Mouse (Mus musculus): Measurements from ENCODE around the gene Morn3. TPM values are rescaled to one million over a fixed set of nuclear protein-coding genes. Genes with fewer than 3 reads are reported as not detected.

The Morn3 gene
- polyA plus RNA-seq, 1 experiment from 2014 or later: not detected

- DNase-seq: no peak
- Histone ChIP-seq H3K27ac (ENCODE audit: low read depth) (peak overlapping the region; percentile 83; the same call in 1 of the 2 replicates), H3K4me3 (ENCODE audit: low read depth, low read length) (no peak overlapping the region), H3K36me3 (replicated peaks; ENCODE audit: insufficient read depth, low read length) (peaks cover 22% of the 10 kb centered on the region), H3K9ac (replicated peaks) (no peak overlapping the region), H3K27me3 (ENCODE audit: insufficient read depth, low read length) (no peaks in the 10 kb centered on the region), H3K4me2 (ENCODE audit: low read depth, low read length) (no peak overlapping the region), H3K9me3 (ENCODE audit: low read length) (no peaks in the 10 kb centered on the region), H3K4me1 (ENCODE audit: insufficient read depth) (peaks cover 28% of the 10 kb centered on the region)
- ATAC-seq: peak; percentile 47; the same call in 1 of the 2 replicates
- 45% methylated on average over 6 of the region's 6 CpGs for WGBS (ENCODE audit: insufficient replicate concordance)
- TF ChIP-seq CTCF (IDR thresholded peaks at IDR 0.05; ENCODE audit: low read depth) (no peak), EP300 (IDR thresholded peaks at IDR 0.05; ENCODE audit: low read depth) (0 out of 2 replicates have a peak, but pooled peaks have one; percentile 13)
These were observed 19.4 kb downstream of the Morn3 start for GRCm38 (mm10) chr5:123027436-123027835.

GRCm38 (mm10) chr5:123026414-123026813 is 20.4 kb downstream of the Morn3 start:
- Histone ChIP-seq H3K4me2 (ENCODE audit: low read depth, low read length) (0 out of 2 replicates have a peak overlapping the region, but pooled peaks have one; percentile 42), H3K9me3 (ENCODE audit: low read length) (no peaks in the 10 kb centered on the region), H3K9ac (replicated peaks) (no peak overlapping the region), H3K36me3 (replicated peaks; ENCODE audit: insufficient read depth, low read length) (peaks cover 16% of the 10 kb centered on the region), H3K27ac (ENCODE audit: low read depth) (peak overlapping the region; percentile 83), H3K4me3 (ENCODE audit: low read depth, low read length) (no peak overlapping the region), H3K27me3 (ENCODE audit: insufficient read depth, low read length) (no peaks in the 10 kb centered on the region), H3K4me1 (ENCODE audit: insufficient read depth) (peaks cover 30% of the 10 kb centered on the region)
- TF ChIP-seq CTCF (IDR thresholded peaks at IDR 0.05; ENCODE audit: low read depth) (no peak), EP300 (IDR thresholded peaks at IDR 0.05; ENCODE audit: low read depth) (no peak)
- DNase-seq: no peak
- ATAC-seq: no peak
- 63% methylated on average over 6 of the region's 6 CpGs for WGBS (ENCODE audit: insufficient replicate concordance)

GRCm38 (mm10) chr5:123024965-123025573 is 21.7 kb downstream of the Morn3 start:
- Histone ChIP-seq H3K4me2 (ENCODE audit: low read depth, low read length) (peak overlapping the region; percentile 42; the same call in 1 of the 2 replicates), H3K9me3 (ENCODE audit: low read length) (no peaks in the 10 kb centered on the region), H3K27ac (ENCODE audit: low read depth) (peak overlapping the region; percentile 83), H3K9ac (replicated peaks) (no peak overlapping the region), H3K36me3 (replicated peaks; ENCODE audit: insufficient read depth, low read length) (peaks cover 12% of the 10 kb centered on the region), H3K4me3 (ENCODE audit: low read depth, low read length) (no peak overlapping the region), H3K4me1 (ENCODE audit: insufficient read depth) (peaks cover 35% of the 10 kb centered on the region), H3K27me3 (ENCODE audit: insufficient read depth, low read length) (no peaks in the 10 kb centered on the region)
- 35% methylated on average over 9 of the region's 9 CpGs for WGBS (ENCODE audit: insufficient replicate concordance)
- DNase-seq (peak; percentile 46), ATAC-seq (peak; percentile 60)
- TF ChIP-seq CTCF (IDR thresholded peaks at IDR 0.05; ENCODE audit: low read depth): no peak
- no peak for TF ChIP-seq EP300 (IDR thresholded peaks at IDR 0.05; ENCODE audit: low read depth)

- Histone ChIP-seq H3K4me2 (ENCODE audit: low read depth, low read length) (peak overlapping the region; percentile 11; the same call in 1 of the 2 replicates), H3K36me3 (replicated peaks; ENCODE audit: insufficient read depth, low read length) (peaks cover 5% of the 10 kb centered on the region), H3K4me3 (ENCODE audit: low read depth, low read length) (no peak overlapping the region), H3K9me3 (ENCODE audit: low read length) (no peaks in the 10 kb centered on the region), H3K27ac (ENCODE audit: low read depth) (peak overlapping the region; percentile 83), H3K27me3 (ENCODE audit: insufficient read depth, low read length) (no peaks in the 10 kb centered on the region), H3K4me1 (ENCODE audit: insufficient read depth) (peaks cover 43% of the 10 kb centered on the region), H3K9ac (replicated peaks) (no peak overlapping the region)
- no peak for ATAC-seq
- TF ChIP-seq CTCF (IDR thresholded peaks at IDR 0.05; ENCODE audit: low read depth): no peak
- no peak for TF ChIP-seq EP300 (IDR thresholded peaks at IDR 0.05; ENCODE audit: low read depth)
- DNase-seq: no peak
- 67% methylated on average over 6 of the region's 6 CpGs for WGBS (ENCODE audit: insufficient replicate concordance)
These were observed 22.5 kb downstream of the Morn3 start for GRCm38 (mm10) chr5:123024312-123024711.

GRCm38 (mm10) chr5:123023049-123023448 is 23.8 kb downstream of the Morn3 start:
- TF ChIP-seq EP300 (IDR thresholded peaks at IDR 0.05; ENCODE audit: low read depth) (no peak), CTCF (IDR thresholded peaks at IDR 0.05; ENCODE audit: low read depth) (no peak)
- peaks cover 52% of the 10 kb centered on the region for H3K4me1 ChIP-seq (ENCODE audit: insufficient read depth)
- WGBS (ENCODE audit: insufficient replicate concordance): 63% methylated on average over 6 of the region's 6 CpGs
- H3K27ac ChIP-seq (ENCODE audit: low read depth): no peak overlapping the region
- H3K27me3 ChIP-seq (ENCODE audit: insufficient read depth, low read length): no peaks in the 10 kb centered on the region
- H3K4me2 ChIP-seq (ENCODE audit: low read depth, low read length): no peak overlapping the region
- H3K9ac ChIP-seq (replicated peaks): no peak overlapping the region
- DNase-seq (no peak), ATAC-seq (no peak)
- H3K36me3 ChIP-seq (replicated peaks; ENCODE audit: insufficient read depth, low read length): no peaks in the 10 kb centered on the region
- no peaks in the 10 kb centered on the region for H3K9me3 ChIP-seq (ENCODE audit: low read length)
- H3K4me3 ChIP-seq (ENCODE audit: low read depth, low read length): no peak overlapping the region

- no peak overlapping the region for H3K4me2 ChIP-seq (ENCODE audit: low read depth, low read length)
- H3K4me1 ChIP-seq (ENCODE audit: insufficient read depth): peaks cover 58% of the 10 kb centered on the region
- WGBS (ENCODE audit: insufficient replicate concordance): 59% methylated on average over 7 of the region's 7 CpGs
- DNase-seq: no peak
- H3K36me3 ChIP-seq (replicated peaks; ENCODE audit: insufficient read depth, low read length): no peaks in the 10 kb centered on the region
- H3K4me3 ChIP-seq (ENCODE audit: low read depth, low read length): no peak overlapping the region
- no peak overlapping the region for H3K9ac ChIP-seq (replicated peaks)
- no peaks in the 10 kb centered on the region for H3K27me3 ChIP-seq (ENCODE audit: insufficient read depth, low read length)
- H3K27ac ChIP-seq (ENCODE audit: low read depth): no peak overlapping the region
- no peak for TF ChIP-seq CTCF (IDR thresholded peaks at IDR 0.05; ENCODE audit: low read depth)
- TF ChIP-seq EP300 (IDR thresholded peaks at IDR 0.05; ENCODE audit: low read depth): no peak
- ATAC-seq: no peak
- H3K9me3 ChIP-seq (ENCODE audit: low read length): no peaks in the 10 kb centered on the region
These were observed 25.4 kb downstream of the Morn3 start for GRCm38 (mm10) chr5:123021438-123021837.
